Mouse (Mus musculus) limb, embryonic 14.5 days (tissue): ENCODE results near the gene Tspyl3. TPM values are rescaled to one million over a fixed set of nuclear protein-coding genes. Genes with fewer than 3 reads are reported as not detected.

Experiments
- ATAC-seq: fragments of 200-750 bp; cut with Nextera tagmentation; 2 replicates; pipeline ENCODE4 v1.8.0; 2017; ENCODE audit warnings: low read depth, moderate number of reproducible peaks, moderate TSS enrichment; ENCODE audit not compliant: low FRiP score
- DNase-seq: peaks from one replicate; pipeline ENCODE4 v3.0.0-alpha.2; 2015; ENCODE audit warnings: low spot score
- H3K27ac ChIP-seq: fragments of 300-500 bp; sonication (generic); replicated peaks from 2 replicates; pipeline ENCODE4 v1.5.1; 2014; ENCODE audit warnings: low read depth, mild to moderate bottlenecking, low read length, moderate library complexity, mixed read lengths
- H3K27me3 ChIP-seq: fragments of 300-500 bp; sonication (generic); 2 replicates; pipeline ENCODE4 v1.6.1; 2014; ENCODE audit warnings: low read length, mixed read lengths; ENCODE audit not compliant: control insufficient read depth, insufficient read depth
- H3K36me3 ChIP-seq: fragments of 300-500 bp; sonication (generic); 2 replicates; pipeline ENCODE4 v1.6.1; 2014; ENCODE audit warnings: mild to moderate bottlenecking, low read length, moderate library complexity, mixed read lengths; ENCODE audit not compliant: control insufficient read depth, insufficient read depth
- H3K4me1 ChIP-seq: fragments of 300-500 bp; sonication (generic); 2 replicates; pipeline ENCODE4 v1.6.1; 2014; ENCODE audit warnings: antibody characterized with exemption, low read length, mixed read lengths; ENCODE audit not compliant: control insufficient read depth, insufficient read depth
- H3K4me2 ChIP-seq: fragments of 300-500 bp; sonication (generic); replicated peaks from 2 replicates; pipeline ENCODE4 v1.6.1; 2014; ENCODE audit warnings: low read depth, mild to moderate bottlenecking, low read length, moderate library complexity; ENCODE audit not compliant: severe bottlenecking
- H3K4me3 ChIP-seq: fragments of 300-500 bp; sonication (generic); replicated peaks from 2 replicates; pipeline ENCODE4 v1.5.1; 2014; ENCODE audit warnings: low read length
- H3K9ac ChIP-seq: fragments of 300-500 bp; sonication (generic); 2 replicates; pipeline ENCODE4 v1.6.1; 2014; ENCODE audit warnings: mild to moderate bottlenecking, low read depth, low read length, moderate library complexity; ENCODE audit not compliant: severe bottlenecking
- H3K9me3 ChIP-seq: fragments of 300-500 bp; sonication (generic); 2 replicates; pipeline ENCODE4 v1.6.1; 2016; ENCODE audit warnings: low read length; ENCODE audit not compliant: control insufficient read depth
- POLR2A ChIP-seq: fragments of 200-500 bp; IDR thresholded peaks from 2 replicates; pipeline ENCODE4 v1.8.0; 2012; ENCODE audit warnings: inconsistent platforms, mild to moderate bottlenecking, moderate library complexity, borderline replicate concordance; ENCODE audit not compliant: insufficient read depth, insufficient read length; ENCODE audit errors: extremely low read depth
- WGBS: fragments of 180-500 bp; shearing (Covaris S2); extraction: QIAGEN DNeasy Blood & Tissue Kit; methylation state at CpG from one replicate; pipeline ENCODE4 v1.1.7; 2014; 5-methylcytosine and 5-hydroxymethylcytosine counted together
- polyA plus RNA-seq, 2 experiments: library from polyadenylated mRNA; depleted of rRNA in 1 of 2; stranded (reverse) in 1 of 2; unstranded in 1 of 2; fragments of >200 nt; fragmentation: Nextera tagmentation in 1 of 2; extraction: Ambion mirVana in 1 of 2; gene quantifications; 2 replicates each; pipeline versions ENCODE4 v1.2.1 to v1.2.3; 2012 to 2014

Gene Tspyl3
- polyA plus RNA-seq, 2 experiments = 13.1 to 13.3 TPM

DNA sequence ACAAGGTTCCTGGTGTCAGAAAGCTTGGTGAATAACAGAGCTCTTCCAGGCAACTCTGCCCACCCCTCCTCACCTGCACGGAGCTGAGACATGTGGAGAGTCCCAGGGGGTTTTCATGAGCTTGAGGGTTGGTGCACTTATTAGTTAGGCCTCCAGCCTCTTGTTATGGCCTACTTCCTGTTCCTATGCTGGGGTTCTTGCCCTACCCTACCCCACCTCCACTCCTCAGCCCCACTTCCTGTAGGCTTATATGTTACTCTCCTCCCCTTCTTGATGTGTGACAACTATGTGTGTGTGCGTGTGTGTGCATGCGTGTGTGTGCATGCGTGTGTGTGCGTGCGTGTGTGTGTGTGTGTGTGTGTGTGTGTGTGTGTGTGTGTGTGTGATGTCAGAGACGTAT is 37.8 kb upstream of the Tspyl3 start:
- Histone ChIP-seq H3K9me3 (no peaks in the 10 kb centered on the region), H3K27ac (no peak overlapping the region), H3K36me3 (peaks cover 77% of the 10 kb centered on the region), H3K27me3 (no peaks in the 10 kb centered on the region), H3K9ac (no peak overlapping the region), H3K4me3 (no peak overlapping the region), H3K4me1 (no peaks in the 10 kb centered on the region), H3K4me2 (no peak overlapping the region)
- no peak for TF ChIP-seq POLR2A
- no peak for DNase-seq
- WGBS = 85% methylated on average over 7 of the region's 7 CpGs
- no peak for ATAC-seq

DNA sequence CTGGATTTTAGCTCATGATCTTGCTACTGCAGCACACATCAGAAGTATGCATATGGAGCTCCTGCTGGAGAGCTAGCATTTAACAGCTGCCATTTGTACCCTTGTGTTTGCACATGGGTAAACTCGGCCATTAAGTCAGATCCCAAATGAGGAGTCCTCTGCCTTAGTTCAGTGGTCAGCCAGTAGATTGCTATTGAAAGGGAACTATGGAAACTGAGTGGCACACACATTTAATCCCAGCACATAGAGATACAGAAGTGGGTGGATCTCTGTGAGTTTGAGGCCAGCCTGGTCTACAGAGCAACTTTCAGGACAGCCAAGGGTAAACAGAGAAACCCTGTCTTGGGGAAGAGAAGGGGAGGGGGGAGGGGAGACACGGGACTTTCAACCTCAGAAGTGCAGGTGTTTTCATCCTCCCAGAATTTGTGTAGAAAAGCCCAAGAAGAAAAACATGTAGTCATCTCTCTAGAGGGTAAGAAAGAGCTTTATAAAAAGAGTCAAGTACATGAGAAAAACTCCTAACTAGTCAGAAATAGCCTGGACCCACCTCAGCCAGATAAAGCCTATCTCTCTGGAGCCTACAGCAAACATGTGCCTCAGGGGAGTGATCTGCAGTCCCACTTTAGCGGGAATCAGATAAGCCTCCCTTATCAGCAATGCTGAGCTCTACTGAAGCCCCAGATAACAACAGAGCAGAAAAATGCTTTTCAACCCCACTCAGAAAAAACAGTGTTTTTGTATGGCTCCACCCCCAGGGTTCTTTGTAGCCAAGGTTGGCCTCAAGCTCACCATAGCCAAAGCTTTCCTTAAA is 34.8 kb upstream of the Tspyl3 start:
- no peak for TF ChIP-seq POLR2A
- H3K4me3 ChIP-seq = no peak overlapping the region
- H3K4me2 ChIP-seq = no peak overlapping the region
- 65% methylated on average over 3 of the region's 3 CpGs for WGBS
- H3K27ac ChIP-seq = no peak overlapping the region
- no peaks in the 10 kb centered on the region for H3K9me3 ChIP-seq
- ATAC-seq (no peak), DNase-seq (no peak)
- no peaks in the 10 kb centered on the region for H3K27me3 ChIP-seq
- H3K9ac ChIP-seq = no peak overlapping the region
- peaks cover 52% of the 10 kb centered on the region for H3K36me3 ChIP-seq
- H3K4me1 ChIP-seq = no peaks in the 10 kb centered on the region

GRCm38 (mm10) chr2:153259030-153259863 is 34.0 kb upstream of the Tspyl3 start:
- DNase-seq (no peak), ATAC-seq (no peak)
- no peak overlapping the region for H3K27ac ChIP-seq
- no peaks in the 10 kb centered on the region for H3K9me3 ChIP-seq
- no peaks in the 10 kb centered on the region for H3K4me1 ChIP-seq
- no peak overlapping the region for H3K4me2 ChIP-seq
- H3K4me3 ChIP-seq = no peak overlapping the region
- no peak overlapping the region for H3K9ac ChIP-seq
- no peaks in the 10 kb centered on the region for H3K27me3 ChIP-seq
- TF ChIP-seq POLR2A = no peak
- 63% methylated on average over 12 of the region's 12 CpGs for WGBS
- H3K36me3 ChIP-seq = peaks cover 45% of the 10 kb centered on the region

GRCm38 (mm10) chr2:153256604-153257003 is 31.4 kb upstream of the Tspyl3 start:
- H3K9ac ChIP-seq = no peak overlapping the region
- peaks cover 35% of the 10 kb centered on the region for H3K36me3 ChIP-seq
- WGBS = 77% methylated on average over 2 of the region's 2 CpGs
- no peaks in the 10 kb centered on the region for H3K4me1 ChIP-seq
- TF ChIP-seq POLR2A = no peak
- no peaks in the 10 kb centered on the region for H3K9me3 ChIP-seq
- H3K4me3 ChIP-seq = no peak overlapping the region
- H3K4me2 ChIP-seq = no peak overlapping the region
- DNase-seq (no peak), ATAC-seq (no peak)
- no peaks in the 10 kb centered on the region for H3K27me3 ChIP-seq
- no peak overlapping the region for H3K27ac ChIP-seq

- Histone ChIP-seq H3K36me3 (peaks cover 55% of the 10 kb centered on the region), H3K4me3 (no peak overlapping the region)
Observed at GRCm38 (mm10) chr2:153249751-153250150, 24.5 kb upstream of the Tspyl3 start.

More at GRCm38 (mm10) chr2:153249751-153250150, 24.5 kb upstream of the Tspyl3 start:
- TF ChIP-seq POLR2A = no peak
- Histone ChIP-seq H3K4me1 (no peaks in the 10 kb centered on the region), H3K9me3 (no peaks in the 10 kb centered on the region), H3K27ac (no peak overlapping the region), H3K4me2 (no peak overlapping the region), H3K9ac (no peak overlapping the region), H3K27me3 (no peaks in the 10 kb centered on the region)
- WGBS = 88% methylated on average over 5 of the region's 5 CpGs
- DNase-seq (no peak), ATAC-seq (no peak)
